Mouse (Mus musculus) subcutaneous adipose tissue, adult 2 months (tissue): ENCODE results near the gene C7. TPM values are rescaled to one million over a fixed set of nuclear protein-coding genes. Genes with fewer than 3 reads are reported as not detected.

Source experiments
- polyA plus RNA-seq: library from polyadenylated mRNA; depleted of rRNA; stranded (reverse); fragments of >200 nt; gene quantifications from 2 replicates; pipeline ENCODE4 v1.2.3, GENCODE M21; 2012; ENCODE audit warnings: low replicate concordance; rRNA removed

The C7 gene
- 0.93 and 2.3 TPM in 2 replicates for polyA plus RNA-seq

GRCm38 (mm10) chr15:5063635-5064034 is at the start of gene C7:
Gene C7 (minus strand): TSS chr15:5063740.

GRCm38 (mm10) chr15:5107686-5108654 is 44.4 kb upstream of the C7 start, which contains the start of gene Card6:
Gene Card6 (minus strand): TSS chr15:5108539.

Other genes starting within 250 kb of the C7 start
- not detected in 2 replicates for gene Mroh2b, start 165.0 kb downstream of the C7 start, polyA plus RNA-seq
- 2.4 and 2.7 TPM in 2 replicates for gene Card6, start 44.8 kb upstream of the C7 start, polyA plus RNA-seq
- 440 and 1,184 TPM in 2 replicates for gene Rpl37, start 52.9 kb upstream of the C7 start, polyA plus RNA-seq
- 10.5 and 12.1 TPM in 2 replicates for gene Prkaa1, start 80.1 kb upstream of the C7 start, polyA plus RNA-seq
- 8.8 and 10.3 TPM in 2 replicates for gene Ttc33, start 121.8 kb upstream of the C7 start, polyA plus RNA-seq
- gene Ptger4, start 180.4 kb upstream of the C7 start, polyA plus RNA-seq: 11.3 and 46.1 TPM in 2 replicates